Mouse (Mus musculus): ENCODE measurements at regions not wholly inside any gene's neighbourhood (a gene's known extent, or its start where the extent isn't known, plus 50 kb on each side); places are given as distances from the start of the nearest gene placed in this dataset.

DNA sequence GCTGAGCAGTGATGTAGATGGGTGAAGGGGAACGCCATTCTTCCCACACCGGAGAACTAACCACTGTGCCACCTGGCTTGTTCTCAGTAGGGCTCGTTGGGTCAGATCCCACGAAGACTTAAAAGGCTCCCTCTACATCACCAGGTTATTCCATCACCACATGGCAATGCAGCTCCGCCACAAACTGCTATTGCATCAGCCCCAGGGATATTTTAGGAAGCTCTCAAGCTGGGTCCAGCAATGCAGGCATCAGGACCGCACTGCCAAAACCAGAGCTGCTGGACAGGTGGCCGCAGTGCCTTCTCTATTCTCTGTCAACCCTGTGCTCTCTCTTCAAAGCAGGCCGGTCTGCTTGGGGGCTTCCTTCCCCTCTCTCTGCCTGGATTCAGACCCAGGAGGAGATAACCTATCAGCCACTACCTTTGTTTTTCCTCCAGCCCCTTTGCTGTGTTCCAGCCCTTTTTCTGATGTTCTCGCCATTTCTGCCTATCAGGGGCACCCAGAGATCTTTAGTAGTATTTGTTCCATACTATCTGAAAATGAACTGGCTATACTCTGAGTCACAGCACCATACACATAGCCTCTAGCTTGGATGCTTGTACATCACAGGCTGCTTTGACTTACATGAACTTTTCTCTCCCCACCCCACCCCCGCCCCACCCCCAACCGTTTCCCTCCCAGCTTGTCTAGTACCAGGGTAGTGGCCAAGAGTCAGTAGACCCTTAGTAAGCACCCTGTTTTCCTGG lies 87.8 kb upstream of the Ssbp2 start:
- Histone ChIP-seq H3K4me2 (replicated peaks; ENCODE audit: low read depth, low read length, severe bottlenecking) (no peak overlapping the region; the same call in 1 of the 2 replicates), H3K4me1 (ENCODE audit: control insufficient read depth, insufficient read depth, low read length) (peaks cover 64% of the 10 kb centered on the region), H3K36me3 (ENCODE audit: control insufficient read depth, insufficient read depth, low read length) (no peaks in the 10 kb centered on the region), H3K9ac (ENCODE audit: low read depth, low read length, severe bottlenecking) (no peak overlapping the region), H3K4me3 (replicated peaks; ENCODE audit: low read length) (no peak overlapping the region), H3K9me3 (ENCODE audit: control insufficient read depth, low read length) (no peaks in the 10 kb centered on the region), H3K27ac (replicated peaks; ENCODE audit: low read depth, low read length) (peak overlapping the region; percentile 99), H3K27me3 (ENCODE audit: control insufficient read depth, insufficient read depth, low read length) (no peaks in the 10 kb centered on the region)
- 52% methylated on average over 11 of the region's 11 CpGs for WGBS
- TF ChIP-seq POLR2A (IDR thresholded peaks at IDR 0.05; ENCODE audit: borderline replicate concordance, extremely low read depth, insufficient read depth, insufficient read length): no peak
- ATAC-seq (ENCODE audit: low FRiP score, low read depth): no peak
- DNase-seq (ENCODE audit: low spot score): no peak

DNA sequence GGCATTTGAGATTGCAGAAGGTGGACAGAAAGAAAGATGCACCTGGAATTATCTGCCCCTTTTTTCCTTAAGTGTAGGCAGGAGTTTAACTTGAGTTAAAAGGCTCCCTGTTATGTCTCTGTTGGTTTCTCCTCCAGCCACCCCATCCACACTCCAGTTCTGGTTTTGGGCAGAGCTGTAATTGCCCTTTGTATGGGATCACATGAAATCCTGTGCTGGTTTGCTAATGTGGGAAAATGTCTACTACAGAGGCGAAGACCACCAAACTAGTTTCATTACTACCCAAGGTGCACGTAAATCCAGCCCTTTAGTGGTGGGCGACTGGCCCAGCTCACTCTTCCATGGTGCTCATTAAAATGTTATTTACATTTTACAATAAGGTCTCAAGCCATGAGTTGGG lies 85.9 kb upstream of the Ssbp2 start:
- Histone ChIP-seq H3K36me3 (ENCODE audit: control insufficient read depth, insufficient read depth, low read length) (no peaks in the 10 kb centered on the region), H3K27ac (replicated peaks; ENCODE audit: low read depth, low read length) (peak overlapping the region; percentile 76), H3K4me3 (replicated peaks; ENCODE audit: low read length) (no peak overlapping the region), H3K4me1 (ENCODE audit: control insufficient read depth, insufficient read depth, low read length) (peaks cover 54% of the 10 kb centered on the region), H3K9me3 (ENCODE audit: control insufficient read depth, low read length) (no peaks in the 10 kb centered on the region), H3K9ac (ENCODE audit: low read depth, low read length, severe bottlenecking) (no peak overlapping the region), H3K4me2 (replicated peaks; ENCODE audit: low read depth, low read length, severe bottlenecking) (peak overlapping the region; percentile 25; the same call in 1 of the 2 replicates), H3K27me3 (ENCODE audit: control insufficient read depth, insufficient read depth, low read length) (no peaks in the 10 kb centered on the region)
- TF ChIP-seq POLR2A (IDR thresholded peaks at IDR 0.05; ENCODE audit: borderline replicate concordance, extremely low read depth, insufficient read depth, insufficient read length): no peak
- WGBS: 3% methylated on average over 3 of the region's 3 CpGs
- ATAC-seq (ENCODE audit: low FRiP score, low read depth): peak; percentile 56
- peak; percentile 91 for DNase-seq (ENCODE audit: low spot score)

DNA sequence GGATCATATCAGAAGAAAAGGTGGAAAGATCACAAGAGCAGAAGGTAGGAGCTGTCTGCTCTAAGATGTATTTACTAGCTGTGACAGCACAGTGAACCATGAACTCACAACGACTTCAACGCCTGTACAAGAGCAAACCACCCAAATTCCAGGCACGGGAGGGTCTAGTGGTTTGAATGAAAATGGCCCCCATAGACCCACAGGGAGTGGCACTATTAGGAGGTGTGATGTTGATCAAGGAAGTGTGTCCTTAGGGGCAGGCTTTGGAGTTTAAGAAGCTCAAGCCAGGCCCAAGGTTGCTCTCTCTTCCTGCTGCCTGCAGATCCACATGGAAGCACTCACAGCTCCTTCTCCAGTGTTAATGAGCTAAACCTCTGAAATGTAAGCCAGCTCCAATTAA lies 83.5 kb upstream of the Ssbp2 start:
- 77% methylated on average over 3 of the region's 3 CpGs for WGBS
- DNase-seq (ENCODE audit: low spot score): no peak

DNA sequence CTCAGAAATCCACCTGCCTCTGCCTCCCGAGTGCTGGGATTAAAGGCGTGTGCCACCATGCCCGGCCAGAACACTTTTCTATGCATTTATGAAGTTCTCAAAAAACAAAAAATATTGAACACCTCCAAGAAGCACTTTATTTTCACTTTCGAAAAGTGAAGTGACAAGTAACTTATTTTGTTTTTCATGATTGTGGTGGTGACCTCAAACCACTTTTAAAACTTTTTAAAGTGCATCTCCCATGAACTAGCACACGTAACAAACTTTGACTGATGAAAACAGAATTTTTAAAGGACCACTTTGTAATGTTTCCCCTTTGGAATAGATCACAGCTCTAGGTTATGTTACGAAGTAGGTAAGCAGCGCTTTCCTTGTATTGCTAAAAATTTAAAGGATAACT lies 82.7 kb upstream of the Ssbp2 start:
- H3K36me3 ChIP-seq (ENCODE audit: control insufficient read depth, insufficient read depth, low read length): no peaks in the 10 kb centered on the region
- ATAC-seq (ENCODE audit: low FRiP score, low read depth): no peak
- H3K9ac ChIP-seq (ENCODE audit: low read depth, low read length, severe bottlenecking): no peak overlapping the region
- DNase-seq (ENCODE audit: low spot score): no peak
- H3K4me3 ChIP-seq (replicated peaks; ENCODE audit: low read length): no peak overlapping the region
- H3K9me3 ChIP-seq (ENCODE audit: control insufficient read depth, low read length): no peaks in the 10 kb centered on the region
- H3K4me1 ChIP-seq (ENCODE audit: control insufficient read depth, insufficient read depth, low read length): peaks cover 28% of the 10 kb centered on the region
- H3K4me2 ChIP-seq (replicated peaks; ENCODE audit: low read depth, low read length, severe bottlenecking): no peak overlapping the region
- no peak for TF ChIP-seq POLR2A (IDR thresholded peaks at IDR 0.05; ENCODE audit: borderline replicate concordance, extremely low read depth, insufficient read depth, insufficient read length)
- H3K27ac ChIP-seq (replicated peaks; ENCODE audit: low read depth, low read length): no peak overlapping the region
- H3K27me3 ChIP-seq (ENCODE audit: control insufficient read depth, insufficient read depth, low read length): no peaks in the 10 kb centered on the region
- 91% methylated on average over 7 of the region's 7 CpGs for WGBS

More for the DNA sequence above, 83.5 kb upstream of the Ssbp2 start:
- H3K4me3 ChIP-seq (replicated peaks; ENCODE audit: low read length): no peak overlapping the region
- no peak overlapping the region for H3K27ac ChIP-seq (replicated peaks; ENCODE audit: low read depth, low read length)
- H3K27me3 ChIP-seq (ENCODE audit: control insufficient read depth, insufficient read depth, low read length): no peaks in the 10 kb centered on the region
- H3K4me1 ChIP-seq (ENCODE audit: control insufficient read depth, insufficient read depth, low read length): peaks cover 37% of the 10 kb centered on the region
- ATAC-seq (ENCODE audit: low FRiP score, low read depth): no peak
- no peak for TF ChIP-seq POLR2A (IDR thresholded peaks at IDR 0.05; ENCODE audit: borderline replicate concordance, extremely low read depth, insufficient read depth, insufficient read length)
- H3K9me3 ChIP-seq (ENCODE audit: control insufficient read depth, low read length): no peaks in the 10 kb centered on the region
- no peak overlapping the region for H3K9ac ChIP-seq (ENCODE audit: low read depth, low read length, severe bottlenecking)
- no peak overlapping the region for H3K4me2 ChIP-seq (replicated peaks; ENCODE audit: low read depth, low read length, severe bottlenecking)
- H3K36me3 ChIP-seq (ENCODE audit: control insufficient read depth, insufficient read depth, low read length): no peaks in the 10 kb centered on the region

DNA sequence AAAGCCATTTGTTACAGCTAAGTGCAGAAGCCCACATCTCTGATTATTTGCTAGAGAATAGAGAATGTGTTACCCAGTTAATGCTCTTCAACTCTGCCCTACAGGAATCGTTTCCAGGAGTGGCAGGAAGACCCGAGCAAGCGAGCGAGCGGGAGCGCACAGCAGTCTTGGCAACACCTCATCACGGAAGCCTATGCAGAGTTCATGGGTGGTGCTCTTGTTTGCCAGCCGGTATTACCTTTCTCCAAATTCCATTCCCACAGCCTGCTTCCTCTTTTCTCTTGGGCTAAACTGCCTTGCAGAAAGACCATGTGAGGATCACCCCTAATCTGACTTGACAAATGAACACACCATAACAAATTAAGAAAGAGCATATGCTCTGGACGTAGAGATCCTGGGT lies 82.1 kb upstream of the Ssbp2 start:
- ATAC-seq (ENCODE audit: low FRiP score, low read depth): no peak

More for the DNA sequence above, 82.1 kb upstream of the Ssbp2 start:
- no peak overlapping the region for H3K4me2 ChIP-seq (replicated peaks; ENCODE audit: low read depth, low read length, severe bottlenecking)
- no peak overlapping the region for H3K9ac ChIP-seq (ENCODE audit: low read depth, low read length, severe bottlenecking)
- no peaks in the 10 kb centered on the region for H3K27me3 ChIP-seq (ENCODE audit: control insufficient read depth, insufficient read depth, low read length)
- peaks cover 23% of the 10 kb centered on the region for H3K4me1 ChIP-seq (ENCODE audit: control insufficient read depth, insufficient read depth, low read length)
- DNase-seq (ENCODE audit: low spot score): no peak
- no peak overlapping the region for H3K4me3 ChIP-seq (replicated peaks; ENCODE audit: low read length)
- H3K36me3 ChIP-seq (ENCODE audit: control insufficient read depth, insufficient read depth, low read length): no peaks in the 10 kb centered on the region
- H3K27ac ChIP-seq (replicated peaks; ENCODE audit: low read depth, low read length): no peak overlapping the region
- 72% methylated on average over 9 of the region's 9 CpGs for WGBS
- no peaks in the 10 kb centered on the region for H3K9me3 ChIP-seq (ENCODE audit: control insufficient read depth, low read length)
- no peak for TF ChIP-seq POLR2A (IDR thresholded peaks at IDR 0.05; ENCODE audit: borderline replicate concordance, extremely low read depth, insufficient read depth, insufficient read length)

All from limb, embryonic 14.5 days (tissue).